Mouse (Mus musculus) liver, embryonic 14.5 days (tissue): ENCODE results near the gene Pnp2.

ENCODE experiments used
- CTCF ChIP-seq: IDR thresholded peaks from 2 replicates; pipeline ENCODE4 v1.5.1; 2016; ENCODE audit warnings: antibody characterized with exemption, low read depth, control low read depth
- EP300 ChIP-seq: IDR thresholded peaks from 2 replicates; pipeline ENCODE4 v1.6.1; 2016; ENCODE audit warnings: antibody characterized with exemption, low read depth

GRCm38 (mm10) chr14:50975001-50975400 is 19.2 kb downstream of the Pnp2 start:
- TF ChIP-seq CTCF (no peak), EP300 (no peak)
